Mouse (Mus musculus) liver, postnatal 0 days (tissue): ENCODE data around the gene Nup62.

ENCODE experiments used
- CTCF ChIP-seq: sonication (generic); IDR thresholded peaks from 2 replicates; pipeline ENCODE4 v1.5.1; 2016; ENCODE audit warnings: antibody characterized with exemption, low read depth
- EP300 ChIP-seq: IDR thresholded peaks from 2 replicates; pipeline ENCODE4 v1.6.1; 2016; ENCODE audit warnings: antibody characterized with exemption, low read depth, mild to moderate bottlenecking

DNA sequence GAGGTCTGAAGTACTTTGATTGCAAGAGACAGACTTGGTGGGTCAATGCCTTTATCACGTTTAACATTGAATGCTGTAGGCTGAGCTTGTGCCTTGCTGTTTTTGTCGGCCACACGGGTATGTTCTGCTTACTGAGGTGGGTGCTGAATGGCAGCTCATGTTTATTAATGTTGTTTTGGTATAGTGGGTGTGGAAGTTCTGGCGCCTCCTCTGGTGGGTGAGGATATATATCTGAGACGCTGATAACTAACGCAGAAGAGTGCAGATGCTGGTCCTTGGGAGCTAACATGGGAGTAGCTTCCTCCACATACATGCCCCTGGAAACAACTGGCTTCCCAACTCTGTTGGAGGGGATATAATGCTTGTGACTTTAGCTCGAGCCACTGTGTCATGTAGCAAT is 7.5 kb downstream of the Nup62 start:
- peak; percentile 50 for TF ChIP-seq CTCF
- TF ChIP-seq EP300: no peak
